Mouse (Mus musculus) olfactory bulb, adult 2 months (tissue): ENCODE data around the gene Zfp174. TPM values are rescaled to one million over a fixed set of nuclear protein-coding genes. Genes with fewer than 3 reads are reported as not detected.
A peak's percentile ranks its signal among the peaks of the same experiment; 100 is the strongest.
"Not testable (repeated sequence)": the region's sequence is repeated elsewhere in the genome, so short reads cannot be mapped to it uniquely, and the experiment has no call there.

Source experiments
- H3K27ac ChIP-seq: fragments of 200-500 bp; 2 replicates; pipeline ENCODE4 v1.5.1; 2012; ENCODE audit warnings: low read depth, low read length; ENCODE audit not compliant: insufficient read depth
- H3K4me1 ChIP-seq: fragments of 200-500 bp; 2 replicates; pipeline ENCODE4 v1.6.1; 2012; ENCODE audit warnings: low read length; ENCODE audit not compliant: control insufficient read depth, insufficient read depth
- H3K4me3 ChIP-seq: fragments of 200-500 bp; 2 replicates; pipeline ENCODE4 v1.5.1; 2012; ENCODE audit warnings: mild to moderate bottlenecking, low read depth, low read length, moderate library complexity; ENCODE audit not compliant: insufficient read depth
- CTCF ChIP-seq: fragments of 200-500 bp; IDR thresholded peaks from 2 replicates; pipeline ENCODE4 v1.5.1; 2012; ENCODE audit warnings: low read depth, mild to moderate bottlenecking, low read length, moderate library complexity; ENCODE audit not compliant: insufficient read depth
- POLR2A ChIP-seq: fragments of 200-500 bp; IDR thresholded peaks from 2 replicates; pipeline ENCODE4 v1.6.1; 2012; ENCODE audit warnings: mild to moderate bottlenecking, low read depth, low read length, moderate library complexity; ENCODE audit not compliant: insufficient read depth
- WGBS: fragments of 180-500 bp; shearing (Covaris S2); methylation state at CpG from one replicate; pipeline ENCODE4 v1.1.7; 2018; 5-methylcytosine and 5-hydroxymethylcytosine counted together
- polyA plus RNA-seq: library from polyadenylated mRNA; stranded (reverse); fragments of >200 nt; gene quantifications from 2 replicates; pipeline ENCODE4 v1.2.4, GENCODE M21; 2012; ENCODE audit warnings: low replicate concordance; ENCODE audit not compliant: missing spikeins, insufficient read depth, insufficient read length

Zfp174 gene
- polyA plus RNA-seq, 1 experiment, result not detected

DNA sequence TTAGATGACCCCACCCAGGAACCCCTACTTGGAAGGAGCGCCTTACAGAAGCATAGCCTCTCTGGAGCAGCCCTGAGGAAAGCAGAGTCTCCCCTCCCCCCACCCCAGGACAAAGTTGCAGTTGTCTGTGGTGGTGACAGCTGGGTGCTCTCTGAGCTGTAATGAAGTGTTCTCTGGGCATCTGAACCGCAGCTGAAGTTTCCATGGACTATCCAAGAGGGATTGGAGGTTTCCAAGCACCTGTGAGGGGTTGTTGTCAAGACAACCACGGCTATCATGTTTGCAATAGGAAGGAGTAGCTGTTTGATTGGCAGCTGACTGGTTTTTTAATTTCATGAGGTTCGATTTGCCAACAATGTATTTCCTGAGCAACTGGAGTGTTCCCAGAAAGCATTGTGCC is 4.1 kb upstream of the Zfp174 start:
- H3K4me1 ChIP-seq, result peaks cover 6% of the 10 kb centered on the region
- no peak for TF ChIP-seq POLR2A
- TF ChIP-seq CTCF, result no peak
- H3K4me3 ChIP-seq, result no peak overlapping the region
- WGBS, result 22% methylated on average over 4 of the region's 4 CpGs
- H3K27ac ChIP-seq, result no peak overlapping the region

GRCm38 (mm10) chr16:3843796-3844195 is 3.3 kb upstream of the Zfp174 start:
- WGBS, result 74% methylated on average over 1 of the region's 1 CpGs
- H3K27ac ChIP-seq, result no peak overlapping the region
- peaks cover 7% of the 10 kb centered on the region for H3K4me1 ChIP-seq
- H3K4me3 ChIP-seq, result no peak overlapping the region
- TF ChIP-seq CTCF (no peak), POLR2A (no peak)

DNA sequence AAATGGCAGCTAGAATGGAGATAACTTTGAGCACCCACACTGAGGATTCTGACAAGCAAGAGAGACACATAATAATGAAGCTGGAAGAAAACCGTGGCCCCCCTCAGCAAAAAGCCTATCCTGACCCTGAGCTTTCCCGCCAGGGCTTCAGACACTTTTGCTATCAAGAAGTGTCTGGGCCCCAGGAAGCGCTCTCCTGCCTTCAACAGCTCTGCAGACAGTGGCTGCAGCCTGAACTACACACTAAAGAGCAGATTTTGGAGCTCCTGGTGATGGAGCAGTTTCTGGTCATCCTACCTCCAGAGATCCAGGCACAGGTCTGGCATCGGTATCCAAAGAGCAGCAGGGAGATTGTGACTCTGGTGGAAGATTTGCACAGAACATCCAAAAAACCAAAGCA is 803 bp downstream of the Zfp174 start:
- peaks cover 10% of the 10 kb centered on the region for H3K4me1 ChIP-seq
- H3K27ac ChIP-seq, result no peak overlapping the region
- 68% methylated on average over 4 of the region's 4 CpGs for WGBS
- 0 out of 2 replicates have a peak overlapping the region, but pooled peaks have one; percentile 4 for H3K4me3 ChIP-seq
- no peak for TF ChIP-seq POLR2A

GRCm38 (mm10) chr16:3848416-3848815 is 1.3 kb downstream of the Zfp174 start:
- 77% methylated on average over 3 of the region's 3 CpGs for WGBS
- H3K4me1 ChIP-seq, result peaks cover 10% of the 10 kb centered on the region
- H3K4me3 ChIP-seq, result no peak overlapping the region
- H3K27ac ChIP-seq, result no peak overlapping the region
- no peak for TF ChIP-seq CTCF
- no peak for TF ChIP-seq POLR2A

DNA sequence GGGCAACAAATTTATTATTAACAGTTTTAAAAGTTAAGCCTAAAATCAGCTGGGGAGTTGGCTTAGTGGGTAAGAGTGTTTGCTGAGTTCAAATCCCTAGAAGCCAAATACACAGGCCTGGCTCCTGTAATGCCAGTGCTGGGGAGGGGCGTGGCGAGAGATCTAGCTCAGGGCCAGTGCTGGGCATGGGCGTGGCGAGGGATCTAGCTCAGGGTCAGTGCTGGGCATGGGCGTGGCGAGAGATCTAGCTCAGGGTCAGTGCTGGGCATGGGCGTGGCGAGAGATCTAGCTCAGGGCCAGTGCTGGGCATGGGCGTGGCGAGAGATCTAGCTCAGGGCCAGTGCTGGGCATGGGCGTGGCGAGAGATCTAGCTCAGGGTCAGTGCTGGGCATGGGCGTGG is 4.2 kb downstream of the Zfp174 start:
- not testable (repeated sequence) for H3K27ac ChIP-seq, H3K4me3 ChIP-seq
- WGBS, result 92% methylated on average over 13 of the region's 13 CpGs
- H3K4me1 ChIP-seq, result peaks cover 17% of the 10 kb centered on the region

GRCm38 (mm10) chr16:3852586-3852985 is 5.5 kb downstream of the Zfp174 start:
- Histone ChIP-seq H3K4me3 (no peak overlapping the region), H3K27ac (no peak overlapping the region), H3K4me1 (peaks cover 14% of the 10 kb centered on the region)
- 56% methylated on average over 12 of the region's 12 CpGs for WGBS
- TF ChIP-seq CTCF (no peak), POLR2A (no peak)

- Histone ChIP-seq H3K4me1 (peaks cover 6% of the 10 kb centered on the region), H3K4me3 (no peak overlapping the region), H3K27ac (no peak overlapping the region)
- WGBS, result 65% methylated on average over 11 of the region's 11 CpGs
- TF ChIP-seq POLR2A (no peak), CTCF (no peak)
Observed at GRCm38 (mm10) chr16:3854437-3855182, 7.5 kb downstream of the Zfp174 start.

- TF ChIP-seq CTCF, result no peak
- TF ChIP-seq POLR2A, result no peak
- peaks cover 6% of the 10 kb centered on the region for H3K4me1 ChIP-seq
- 88% methylated on average over 1 of the region's 1 CpGs for WGBS
- no peak overlapping the region for H3K27ac ChIP-seq
- no peak overlapping the region for H3K4me3 ChIP-seq
Observed at GRCm38 (mm10) chr16:3855776-3856175, 8.7 kb downstream of the Zfp174 start.

DNA sequence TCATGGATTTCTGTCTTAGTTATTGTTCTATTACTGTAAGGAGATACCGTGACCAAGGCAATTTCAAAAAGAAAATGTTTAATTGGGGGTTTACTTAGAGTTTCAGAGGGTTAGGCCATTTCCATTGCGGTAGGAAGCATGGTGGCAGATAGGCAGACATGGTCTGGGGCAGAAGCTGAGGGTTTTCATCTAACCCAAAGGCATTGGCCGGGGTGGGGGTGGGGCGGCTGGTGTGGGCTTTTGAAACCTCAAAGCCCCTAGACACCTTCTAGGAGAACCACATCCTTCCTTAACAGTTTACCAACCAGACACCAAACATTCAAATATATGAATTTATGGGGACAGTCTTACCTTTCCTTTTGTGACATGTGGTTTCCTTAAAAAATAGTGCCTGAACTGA is 12.2 kb downstream of the Zfp174 start:
- 95% methylated on average over 4 of the region's 4 CpGs for WGBS
- no peak for TF ChIP-seq CTCF
- no peak for TF ChIP-seq POLR2A
- H3K4me3 ChIP-seq, result no peak overlapping the region
- H3K27ac ChIP-seq, result no peak overlapping the region
- H3K4me1 ChIP-seq, result peaks cover 4% of the 10 kb centered on the region; the same call in 1 of the 2 replicates

DNA sequence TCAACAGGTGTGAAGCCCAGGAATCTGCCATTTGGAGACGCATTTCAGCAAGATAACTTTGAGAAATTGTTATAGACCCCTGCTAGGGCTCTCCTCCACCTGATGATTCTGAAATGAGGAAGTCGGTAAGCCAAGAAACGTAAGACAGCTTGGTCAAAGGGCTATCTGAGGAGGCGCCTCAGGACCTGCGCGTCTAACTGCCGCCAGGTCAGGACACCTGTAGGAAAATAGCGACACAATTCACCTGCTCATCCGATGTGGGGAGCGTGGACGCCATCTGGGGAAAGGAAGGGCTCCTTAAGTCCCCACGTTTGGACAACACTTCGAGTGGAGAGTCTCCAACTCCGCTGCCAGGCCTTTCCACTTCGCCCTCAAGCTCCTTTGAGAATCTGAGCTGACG is 24.7 kb downstream of the Zfp174 start:
- Histone ChIP-seq H3K4me3 (peak overlapping the region; percentile 59), H3K4me1 (peaks cover 3% of the 10 kb centered on the region; the same call in 1 of the 2 replicates), H3K27ac (no peak overlapping the region)
- WGBS, result 2% methylated on average over 16 of the region's 16 CpGs
- TF ChIP-seq POLR2A (no peak), CTCF (no peak)
